Mouse (Mus musculus): ENCODE results near the gene Nkx1-2. TPM values are rescaled to one million over a fixed set of nuclear protein-coding genes. Genes with fewer than 3 reads are reported as not detected.

The Nkx1-2 gene
- polyA plus RNA-seq, 2 experiments = 0.01 TPM; not detected in 1

DNA sequence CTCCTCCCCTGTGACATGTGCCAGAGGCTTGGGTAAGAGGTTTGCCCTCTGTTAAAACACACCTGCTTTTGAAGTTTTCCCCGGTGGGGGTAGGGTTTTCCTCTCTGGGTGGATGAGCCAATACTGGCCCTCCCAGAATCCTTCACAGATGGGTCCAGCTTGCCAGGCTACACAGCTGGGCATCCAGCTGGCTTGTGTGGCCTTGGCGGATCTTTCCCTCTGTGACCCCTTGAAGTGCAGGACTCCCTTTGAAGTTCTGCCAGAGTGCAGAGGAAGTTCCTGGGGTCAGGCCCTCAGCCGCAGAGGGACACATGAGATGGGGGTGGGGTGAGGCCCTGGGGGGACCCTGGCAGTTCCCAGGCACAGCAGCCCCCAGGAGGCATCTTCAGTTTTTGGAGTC lies 15.9 kb upstream of the Nkx1-2 start:
- TF ChIP-seq EP300 (IDR thresholded peaks at IDR 0.05; ENCODE audit: low read depth) (no peak), CTCF (IDR thresholded peaks at IDR 0.05; ENCODE audit: low read depth) (no peak)
- 34% methylated on average over 3 of the region's 3 CpGs for WGBS (ENCODE audit: insufficient replicate concordance)
- H3K4me2 ChIP-seq (ENCODE audit: low read depth) = no peak overlapping the region
- H3K9me3 ChIP-seq (ENCODE audit: control insufficient read depth, low read length) = no peaks in the 10 kb centered on the region
- ATAC-seq (ENCODE audit: insufficient read depth) = no peak
- peaks cover 4 to 6% of the 10 kb centered on the region in 2 experiments for H3K4me1 ChIP-seq (replicated peaks; ENCODE audit: control insufficient read depth in 2 of 2, insufficient read depth in 2 of 2, low read length in 1 of 2)
- H3K36me3 ChIP-seq (replicated peaks; ENCODE audit: control insufficient read depth, insufficient read depth, low read depth) = no peaks in the 10 kb centered on the region
- no peak overlapping the region for H3K27ac ChIP-seq
- DNase-seq (ENCODE audit: low read depth in 3 of 3, low spot score in 3 of 3) = no peak
- no peak overlapping the region for H3K9ac ChIP-seq (replicated peaks)
- no peak overlapping the region for H3K4me3 ChIP-seq (ENCODE audit: insufficient read depth in 1 of 2, low read depth in 2 of 2, low read length in 2 of 2)
- no peaks in the 10 kb centered on the region for H3K27me3 ChIP-seq (ENCODE audit: control insufficient read depth, insufficient read depth, low read length)

DNA sequence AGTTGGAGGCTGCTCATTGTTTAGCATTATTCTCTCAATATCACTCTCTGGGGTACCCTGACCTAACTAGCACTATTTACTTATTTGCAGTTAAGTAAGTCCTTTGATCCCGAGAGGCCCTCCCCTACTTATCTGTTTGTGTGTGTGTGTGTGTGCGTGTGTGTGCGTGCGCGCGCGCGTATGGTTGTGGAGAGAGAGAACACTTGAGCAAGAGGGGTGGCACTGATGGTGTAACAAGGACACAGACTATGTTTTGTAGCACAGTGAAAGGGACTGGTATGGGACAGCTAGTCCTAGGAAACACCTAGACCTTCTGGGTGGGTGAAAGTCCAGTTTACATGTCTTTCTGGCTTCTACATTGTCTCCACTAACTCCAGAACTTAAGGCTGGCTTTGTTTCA lies 12.1 kb upstream of the Nkx1-2 start:
- DNase-seq (ENCODE audit: low read depth in 3 of 3, low spot score in 3 of 3) (no peak), ATAC-seq (ENCODE audit: insufficient read depth) (no peak)
- TF ChIP-seq CTCF (IDR thresholded peaks at IDR 0.05; ENCODE audit: low read depth) (no peak), EP300 (IDR thresholded peaks at IDR 0.05; ENCODE audit: low read depth) (no peak)
- Histone ChIP-seq H3K9me3 (ENCODE audit: control insufficient read depth, low read length) (no peaks in the 10 kb centered on the region), H3K27me3 (ENCODE audit: control insufficient read depth, insufficient read depth, low read length) (no peaks in the 10 kb centered on the region), H3K36me3 (replicated peaks; ENCODE audit: control insufficient read depth, insufficient read depth, low read depth) (no peaks in the 10 kb centered on the region), H3K9ac (replicated peaks) (no peak overlapping the region), H3K4me3 (ENCODE audit: insufficient read depth in 1 of 2, low read depth in 2 of 2, low read length in 2 of 2) (no peak overlapping the region), H3K27ac (no peak overlapping the region), H3K4me1 (replicated peaks; ENCODE audit: control insufficient read depth in 2 of 2, insufficient read depth in 2 of 2, low read length in 1 of 2) (peaks cover 7 to 11% of the 10 kb centered on the region in 2 experiments), H3K4me2 (ENCODE audit: low read depth) (no peak overlapping the region)
- 70% methylated on average over 8 of the region's 8 CpGs for WGBS (ENCODE audit: insufficient replicate concordance)

DNA sequence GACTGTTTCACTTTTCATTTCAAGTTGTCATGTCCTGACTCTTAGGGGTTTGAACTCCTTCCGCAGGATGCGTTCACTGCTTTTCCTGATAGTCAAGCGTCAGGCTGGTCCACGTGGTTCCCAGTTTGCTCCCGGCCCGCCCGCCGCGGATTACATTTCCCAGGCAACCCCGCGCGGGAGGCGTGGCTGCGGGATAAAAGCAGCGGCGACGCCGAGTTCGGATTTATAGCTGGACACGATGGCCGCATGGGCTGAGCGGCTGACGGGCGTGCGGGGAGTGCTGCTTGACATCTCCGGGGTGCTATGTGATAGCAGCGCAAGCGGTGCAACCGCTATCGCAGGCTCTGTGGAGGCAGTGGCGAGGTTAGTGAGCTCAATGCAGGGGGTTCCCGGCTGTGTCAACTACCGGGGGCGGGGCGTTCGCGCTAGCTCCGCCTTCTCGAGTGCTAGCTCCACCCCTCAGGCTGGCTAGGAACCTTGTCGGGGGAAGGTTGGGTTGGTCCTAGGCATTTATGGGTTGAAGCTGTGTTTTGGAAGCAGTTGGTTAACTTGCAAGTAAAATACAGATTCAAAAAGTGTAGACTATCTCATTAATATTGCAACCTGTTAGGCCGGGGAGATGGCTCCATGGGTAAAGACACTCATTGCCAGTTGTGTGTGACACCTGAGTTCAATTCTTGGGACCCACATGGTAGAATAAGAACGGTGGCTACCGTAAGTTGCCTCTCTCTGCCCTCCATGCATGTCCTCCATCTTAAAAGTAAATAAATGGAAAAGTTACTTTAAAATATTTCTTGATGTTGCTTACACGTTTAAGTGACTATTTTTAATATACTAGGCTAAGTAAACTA lies 11.3 kb upstream of the Nkx1-2 start, which contains the start of gene Lhpp:
Gene Lhpp, plus strand, starts transcription at position 171 of the 851 bp plus-strand sequence.
- H3K27ac ChIP-seq = no peak within 1 kb of the TSS
- ATAC-seq (ENCODE audit: insufficient read depth) (peak; percentile 93), DNase-seq (ENCODE audit: low read depth in 3 of 3, low spot score in 3 of 3) (peak; percentile 60 to 72 (median 63))
- 6% methylated on average over 44 of the region's 44 CpGs for WGBS (ENCODE audit: insufficient replicate concordance)
- peak within 1 kb of the TSS; percentile 70 to 71 for H3K4me3 ChIP-seq (ENCODE audit: insufficient read depth in 1 of 2, low read depth in 2 of 2, low read length in 2 of 2)
- H3K9ac ChIP-seq (replicated peaks) = peak within 1 kb of the TSS; percentile 56
- H3K9me3 ChIP-seq (ENCODE audit: control insufficient read depth, low read length) = no peaks in the 10 kb centered on the region
- peaks cover 7 to 11% of the 10 kb centered on the region in 2 experiments for H3K4me1 ChIP-seq (replicated peaks; ENCODE audit: control insufficient read depth in 2 of 2, insufficient read depth in 2 of 2, low read length in 1 of 2)
- no peaks in the 10 kb centered on the region; the same call in 1 of the 2 replicates for H3K27me3 ChIP-seq (ENCODE audit: control insufficient read depth, insufficient read depth, low read length)
- H3K36me3 ChIP-seq (replicated peaks; ENCODE audit: control insufficient read depth, insufficient read depth, low read depth) = no peaks in the 10 kb centered on the region
- H3K4me2 ChIP-seq (ENCODE audit: low read depth) = peak within 1 kb of the TSS; percentile 90
- 0 out of 2 replicates have a peak, but pooled peaks have one; percentile 5 for TF ChIP-seq EP300 (IDR thresholded peaks at IDR 0.05; ENCODE audit: low read depth)
- no peak for TF ChIP-seq CTCF (IDR thresholded peaks at IDR 0.05; ENCODE audit: low read depth)

DNA sequence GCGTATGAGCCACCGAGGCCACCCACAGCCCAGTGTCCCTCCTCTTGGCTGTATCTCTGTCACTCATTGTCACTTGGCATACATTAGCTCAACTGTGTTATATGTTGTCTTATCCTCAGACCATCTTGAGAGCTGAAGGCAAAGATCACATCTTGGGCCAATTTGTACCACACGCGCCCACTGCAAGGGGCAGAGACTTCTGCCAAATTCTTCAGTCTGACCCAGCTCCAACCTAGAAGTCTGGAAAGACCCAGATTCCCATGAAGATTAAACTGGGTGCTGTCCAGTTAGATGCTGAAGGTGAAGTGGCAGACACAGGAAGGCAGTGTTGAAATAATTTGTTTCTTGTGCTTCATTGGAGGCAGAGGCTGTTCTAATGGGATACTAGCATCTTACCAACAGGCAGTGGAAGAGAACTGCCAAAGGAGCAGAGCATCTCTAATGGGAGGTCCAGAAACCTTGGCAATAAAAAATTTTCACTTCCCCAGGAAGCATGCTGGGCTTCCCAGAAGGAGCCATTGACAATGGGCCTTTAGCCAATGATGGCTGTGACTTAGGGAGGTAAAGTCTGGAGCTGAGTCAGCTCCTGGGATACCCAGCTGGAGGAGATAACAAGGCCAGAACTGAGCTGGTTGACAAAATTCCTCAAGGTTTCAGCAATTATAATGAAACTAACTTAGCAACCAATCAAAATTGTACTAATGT lies 9.0 kb upstream of the Nkx1-2 start:
- DNase-seq (ENCODE audit: low read depth in 3 of 3, low spot score in 3 of 3) (no peak), ATAC-seq (ENCODE audit: insufficient read depth) (no peak)
- TF ChIP-seq CTCF (IDR thresholded peaks at IDR 0.05; ENCODE audit: low read depth) (no peak), EP300 (IDR thresholded peaks at IDR 0.05; ENCODE audit: low read depth) (no peak)
- Histone ChIP-seq H3K4me3 (ENCODE audit: insufficient read depth in 1 of 2, low read depth in 2 of 2, low read length in 2 of 2) (no peak overlapping the region), H3K27me3 (ENCODE audit: control insufficient read depth, insufficient read depth, low read length) (peaks cover 5% of the 10 kb centered on the region), H3K4me2 (ENCODE audit: low read depth) (no peak overlapping the region), H3K36me3 (replicated peaks; ENCODE audit: control insufficient read depth, insufficient read depth, low read depth) (no peaks in the 10 kb centered on the region), H3K27ac (no peak overlapping the region), H3K4me1 (replicated peaks; ENCODE audit: control insufficient read depth in 2 of 2, insufficient read depth in 2 of 2, low read length in 1 of 2) (peaks cover 7 to 11% of the 10 kb centered on the region in 2 experiments), H3K9ac (replicated peaks) (no peak overlapping the region), H3K9me3 (ENCODE audit: control insufficient read depth, low read length) (no peaks in the 10 kb centered on the region)
- 73% methylated on average over 4 of the region's 4 CpGs for WGBS (ENCODE audit: insufficient replicate concordance)

DNA sequence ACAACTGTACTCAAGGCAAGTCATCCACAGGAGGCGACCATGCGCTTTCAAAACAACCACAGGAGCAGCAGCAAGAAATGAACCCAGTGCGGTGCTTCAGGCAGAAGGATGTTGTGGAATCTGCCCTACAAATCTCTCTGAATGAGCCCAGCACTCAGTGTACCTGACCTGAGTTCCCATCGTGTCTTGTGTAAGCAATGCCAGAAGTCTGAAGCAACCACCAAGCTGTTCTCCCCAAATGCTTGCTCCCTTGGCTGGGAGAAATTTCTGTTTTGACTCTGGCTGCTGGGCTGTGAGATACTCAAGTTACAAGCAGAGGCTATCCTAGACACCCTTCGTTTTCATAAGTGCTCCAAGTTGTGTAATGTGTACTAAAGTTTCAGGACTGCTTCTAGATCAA lies 6.3 kb upstream of the Nkx1-2 start:
- no peak overlapping the region for H3K27ac ChIP-seq
- no peak overlapping the region for H3K9ac ChIP-seq (replicated peaks)
- TF ChIP-seq EP300 (IDR thresholded peaks at IDR 0.05; ENCODE audit: low read depth) (no peak), CTCF (IDR thresholded peaks at IDR 0.05; ENCODE audit: low read depth) (no peak)
- no peak overlapping the region for H3K4me3 ChIP-seq (ENCODE audit: insufficient read depth in 1 of 2, low read depth in 2 of 2, low read length in 2 of 2)
- no peaks in the 10 kb centered on the region for H3K9me3 ChIP-seq (ENCODE audit: control insufficient read depth, low read length)
- H3K36me3 ChIP-seq (replicated peaks; ENCODE audit: control insufficient read depth, insufficient read depth, low read depth) = no peaks in the 10 kb centered on the region
- H3K27me3 ChIP-seq (ENCODE audit: control insufficient read depth, insufficient read depth, low read length) = peaks cover 32% of the 10 kb centered on the region
- no peak for DNase-seq (ENCODE audit: low read depth in 3 of 3, low spot score in 3 of 3)
- peaks cover 4 to 5% of the 10 kb centered on the region in 2 experiments for H3K4me1 ChIP-seq (replicated peaks; ENCODE audit: control insufficient read depth in 2 of 2, insufficient read depth in 2 of 2, low read length in 1 of 2)
- ATAC-seq (ENCODE audit: insufficient read depth) = no peak
- no peak overlapping the region for H3K4me2 ChIP-seq (ENCODE audit: low read depth)
- WGBS (ENCODE audit: insufficient replicate concordance) = 42% methylated on average over 5 of the region's 5 CpGs

Measured in liver, embryonic 14.5 days (tissue).